Mouse (Mus musculus) natural killer cell, adult 2 months (primary cell): ENCODE results near the gene Slc41a2.
"Not testable (repeated sequence)": the region's sequence is repeated elsewhere in the genome, so short reads cannot be mapped to it uniquely, and the experiment has no call there.

Source experiments
- DNase-seq, 2 experiments: peaks; one replicate each; pipeline ENCODE4 v3.0.0; 2022; ENCODE audit warnings: low spot score in 2 of 2

Slc41a2 gene

GRCm38 (mm10) chr10:83337159-83337951 lies at the start of gene Slc41a2:
Gene Slc41a2 (minus strand): TSS chr10:83337882.
- DNase-seq, result peak; percentile 55

GRCm38 (mm10) chr10:83385330-83385910 lies 47.7 kb upstream of the Slc41a2 start:
- DNase-seq, result no peak

- DNase-seq, result no peak
Measured at GRCm38 (mm10) chr10:83384456-83385215, 47.0 kb upstream of the Slc41a2 start.

GRCm38 (mm10) chr10:83383863-83384262 lies 46.2 kb upstream of the Slc41a2 start:
- no peak for DNase-seq

GRCm38 (mm10) chr10:83382988-83383387 lies 45.3 kb upstream of the Slc41a2 start:
- DNase-seq, result no peak

GRCm38 (mm10) chr10:83382528-83382927 lies 44.8 kb upstream of the Slc41a2 start:
- DNase-seq, result no peak

- no peak for DNase-seq
Measured at GRCm38 (mm10) chr10:83380501-83380900, 42.8 kb upstream of the Slc41a2 start.

- no peak for DNase-seq
Measured at GRCm38 (mm10) chr10:83378083-83378833, 40.6 kb upstream of the Slc41a2 start.

GRCm38 (mm10) chr10:83376911-83377682 lies 39.4 kb upstream of the Slc41a2 start:
- DNase-seq, result no peak

GRCm38 (mm10) chr10:83375458-83375857 lies 37.8 kb upstream of the Slc41a2 start:
- DNase-seq, result not testable (repeated sequence)

GRCm38 (mm10) chr10:83374045-83374656 lies 36.5 kb upstream of the Slc41a2 start:
- DNase-seq, result no peak

GRCm38 (mm10) chr10:83368918-83369317 lies 31.2 kb upstream of the Slc41a2 start:
- no peak for DNase-seq

GRCm38 (mm10) chr10:83363451-83363850 lies 25.8 kb upstream of the Slc41a2 start:
- no peak for DNase-seq

GRCm38 (mm10) chr10:83361643-83362382 lies 24.1 kb upstream of the Slc41a2 start:
- DNase-seq, result no peak

- DNase-seq, result no peak
Measured at GRCm38 (mm10) chr10:83360356-83360755, 22.7 kb upstream of the Slc41a2 start.

GRCm38 (mm10) chr10:83359956-83360355 lies 22.3 kb upstream of the Slc41a2 start, which contains the start of gene D10Wsu102e:
Gene D10Wsu102e (plus strand): TSS chr10:83360221.
- DNase-seq, result peak; percentile 92 to 94

- no peak for DNase-seq
Measured at GRCm38 (mm10) chr10:83359451-83359850, 21.8 kb upstream of the Slc41a2 start.

- no peak for DNase-seq
Measured at GRCm38 (mm10) chr10:83356416-83356815, 18.7 kb upstream of the Slc41a2 start.

GRCm38 (mm10) chr10:83354333-83354719 lies 16.6 kb upstream of the Slc41a2 start:
- DNase-seq, result no peak
